Mouse (Mus musculus): ENCODE results near the gene Cage1.

The Cage1 gene

DNA sequence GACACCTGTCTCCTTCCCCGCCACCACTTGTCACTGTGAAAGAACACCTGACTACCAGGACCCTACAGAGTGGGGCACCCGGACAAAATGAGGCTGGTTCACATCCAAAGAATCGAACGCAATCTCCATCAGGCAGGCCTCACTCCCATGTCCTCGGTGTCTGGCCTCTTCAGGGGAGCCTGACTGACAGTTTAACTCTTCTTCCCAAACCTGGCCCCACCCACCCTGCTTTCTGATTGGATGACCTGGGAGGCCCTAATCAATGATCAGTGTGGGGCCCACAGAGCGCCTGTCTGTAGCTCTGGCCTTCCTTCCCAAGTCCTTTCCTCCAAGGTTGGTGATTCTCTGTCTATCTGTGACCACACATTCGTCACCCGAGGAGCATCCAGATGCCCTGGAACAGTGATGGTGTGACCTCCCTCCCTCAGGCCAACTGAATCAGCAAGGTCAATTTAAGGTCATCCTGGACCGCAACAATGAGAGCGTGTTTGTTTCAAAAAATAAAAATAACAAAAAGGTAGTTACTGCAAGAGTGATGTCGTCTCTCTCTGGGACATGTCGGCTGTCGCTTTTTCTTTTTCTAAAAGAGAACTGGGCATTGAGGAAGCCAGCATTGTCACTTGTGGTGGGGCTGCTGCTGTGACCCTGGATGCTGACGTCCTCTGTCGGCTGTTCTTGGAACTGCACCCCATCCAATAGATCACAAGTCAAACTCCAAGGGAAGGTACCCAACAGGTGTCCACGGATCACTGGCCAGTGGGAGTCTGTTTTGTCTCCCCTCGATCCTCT, 71.5 kb downstream of the Cage1 start:
- DNase-seq (ENCODE audit: low spot score), result peak; percentile 93

DNA sequence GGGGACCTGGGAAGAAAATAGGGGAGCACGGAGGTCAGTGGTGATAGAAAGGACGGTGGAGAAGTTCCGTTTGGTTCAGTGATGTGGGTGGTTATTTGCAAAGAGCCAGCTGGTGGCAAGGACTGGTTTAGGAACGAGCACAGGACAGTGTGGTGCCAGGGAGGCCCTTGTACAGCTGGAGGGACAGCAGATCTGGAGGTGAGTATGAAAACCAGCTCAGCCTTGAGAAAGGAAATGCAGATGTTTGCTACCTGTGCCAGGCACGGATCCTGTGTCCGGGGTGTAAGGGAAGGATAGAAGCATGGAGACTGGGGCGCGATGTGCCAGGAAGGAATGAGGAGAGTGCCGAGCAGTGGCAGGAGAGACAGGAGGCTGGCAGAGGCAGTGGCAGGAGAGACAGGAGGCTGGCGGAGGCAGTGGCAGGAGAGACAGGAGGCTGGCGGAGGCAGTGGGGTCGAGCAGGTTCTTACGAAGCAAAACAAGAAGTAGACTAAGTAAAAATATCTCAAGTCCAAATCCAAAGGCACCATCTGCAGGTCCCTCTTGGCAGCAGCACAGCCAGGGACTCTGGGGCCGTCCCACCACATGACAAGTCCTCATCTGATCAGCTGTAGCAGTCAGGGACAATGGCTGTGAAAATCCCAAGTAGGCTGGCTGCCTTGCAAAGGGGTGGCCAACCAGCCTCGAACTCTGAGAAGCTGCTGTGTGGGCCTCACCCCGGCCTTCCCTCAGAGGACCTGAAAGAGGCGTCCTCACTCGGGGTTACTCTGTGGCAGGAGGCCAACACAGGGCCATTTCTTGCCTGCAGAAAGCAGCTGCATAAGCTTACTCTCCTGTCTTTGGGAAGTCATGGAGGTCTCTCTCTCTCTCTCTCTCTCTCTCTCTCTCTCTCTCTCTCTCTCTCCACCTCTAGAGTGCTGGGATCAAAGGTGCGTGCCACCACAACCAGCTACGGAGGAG, 72.5 kb downstream of the Cage1 start:
- DNase-seq (ENCODE audit: low spot score), result peak; percentile 34

DNA sequence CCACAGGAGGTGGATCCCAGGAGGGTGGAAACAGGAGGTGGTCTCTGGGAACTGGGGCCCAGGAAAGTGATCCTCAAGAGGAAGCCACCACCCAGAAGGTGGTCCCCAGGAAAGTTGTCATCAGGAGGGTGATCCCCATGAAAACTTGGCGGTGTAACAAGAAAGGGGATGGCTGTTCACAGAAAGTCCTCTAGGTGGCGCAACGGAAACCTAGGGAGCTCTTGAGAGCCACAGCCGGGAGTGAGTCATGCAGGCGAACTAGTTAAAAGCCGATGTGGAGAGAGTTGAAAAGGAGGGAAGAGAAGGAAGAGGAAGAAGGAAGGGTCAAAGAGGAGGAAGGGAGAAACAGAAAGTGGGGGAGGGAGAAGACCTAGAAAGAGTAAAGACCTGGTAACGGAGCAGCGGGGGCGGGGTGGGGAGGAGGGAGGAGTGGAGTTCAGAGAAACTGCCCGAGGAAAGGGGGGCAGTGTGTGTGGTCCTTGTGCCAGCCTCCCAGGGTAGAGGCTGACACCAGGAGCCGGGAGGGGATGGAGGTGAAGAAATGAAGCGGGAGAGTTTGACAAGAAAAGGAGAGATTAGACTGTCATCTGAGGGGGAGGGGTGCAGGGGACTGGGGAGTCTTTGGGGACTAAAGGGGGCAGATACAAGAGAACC, 73.4 kb downstream of the Cage1 start:
- DNase-seq (ENCODE audit: low spot score), result peak; percentile 90

DNA sequence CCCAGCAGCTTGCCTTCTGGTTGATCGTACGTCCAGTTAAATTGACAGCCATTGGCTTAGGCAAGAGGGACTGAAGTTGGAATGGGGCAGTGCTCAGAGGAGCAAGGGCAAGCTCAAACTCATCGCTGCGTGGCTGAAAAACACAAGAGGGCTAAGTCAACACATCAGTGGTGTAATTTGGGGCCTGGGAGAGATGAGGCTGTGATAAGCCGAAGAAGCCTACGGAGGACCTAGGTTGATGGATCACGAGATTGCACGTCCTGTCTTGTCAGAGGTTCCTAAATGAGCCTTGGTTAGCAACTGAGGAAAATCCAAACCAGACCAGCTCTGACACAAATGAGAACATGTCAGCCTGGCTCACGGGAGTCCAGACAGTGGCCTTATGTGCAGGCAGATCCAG, 74.3 kb downstream of the Cage1 start:
- no peak for DNase-seq (ENCODE audit: low spot score)

DNA sequence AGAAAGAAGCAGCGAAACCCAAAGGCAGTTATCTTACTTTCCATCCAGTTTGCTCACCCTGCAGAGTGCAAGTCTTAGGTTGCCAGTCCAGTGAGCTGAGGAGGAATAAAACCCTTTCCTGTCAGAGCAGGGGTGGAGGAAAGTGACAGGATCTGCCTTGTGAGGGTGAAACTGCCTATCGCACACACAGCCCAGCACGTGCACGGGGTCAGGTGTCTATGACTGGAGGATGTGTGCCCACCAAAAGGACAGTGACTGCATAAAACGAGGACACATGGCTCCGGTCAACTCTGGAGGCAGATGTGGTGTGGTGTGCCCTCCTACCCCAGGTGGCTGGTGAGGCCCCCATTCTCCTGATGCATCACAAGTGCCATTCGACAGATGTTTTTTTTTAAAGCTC, 76.9 kb downstream of the Cage1 start:
- DNase-seq (ENCODE audit: low spot score), result no peak

DNA sequence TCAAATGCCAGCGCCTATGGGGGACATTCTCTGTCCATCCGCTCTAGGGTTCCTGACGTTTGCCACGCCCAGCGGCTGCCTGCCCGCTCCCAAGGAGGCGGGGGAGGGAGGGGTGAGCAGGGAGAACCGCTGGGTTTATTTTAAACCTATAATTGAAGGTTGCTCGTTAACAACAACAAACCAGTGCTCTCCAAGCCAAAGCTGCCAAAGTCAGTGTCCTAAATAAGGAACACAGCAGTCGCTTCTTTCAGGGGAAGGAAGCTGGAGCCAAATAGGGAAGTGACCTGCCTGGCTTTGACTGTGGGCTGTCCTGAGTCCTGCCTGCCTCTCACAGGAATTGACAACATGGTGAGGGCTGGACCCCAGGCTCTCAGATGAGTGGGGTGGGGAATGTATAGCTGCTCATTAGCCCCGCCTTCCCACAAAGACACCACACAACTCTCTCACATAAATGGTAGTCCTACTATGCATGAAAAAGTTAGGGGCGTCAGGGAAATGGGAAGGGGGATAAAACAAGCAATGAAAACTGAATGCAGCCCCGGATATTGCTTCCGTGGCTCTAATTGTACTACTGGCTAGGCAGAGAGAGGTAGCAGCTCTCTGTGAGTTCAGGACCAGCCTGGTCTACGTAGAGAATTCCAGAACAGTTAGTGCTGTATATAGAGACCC, 77.5 kb downstream of the Cage1 start:
- DNase-seq (ENCODE audit: low spot score), result no peak

DNA sequence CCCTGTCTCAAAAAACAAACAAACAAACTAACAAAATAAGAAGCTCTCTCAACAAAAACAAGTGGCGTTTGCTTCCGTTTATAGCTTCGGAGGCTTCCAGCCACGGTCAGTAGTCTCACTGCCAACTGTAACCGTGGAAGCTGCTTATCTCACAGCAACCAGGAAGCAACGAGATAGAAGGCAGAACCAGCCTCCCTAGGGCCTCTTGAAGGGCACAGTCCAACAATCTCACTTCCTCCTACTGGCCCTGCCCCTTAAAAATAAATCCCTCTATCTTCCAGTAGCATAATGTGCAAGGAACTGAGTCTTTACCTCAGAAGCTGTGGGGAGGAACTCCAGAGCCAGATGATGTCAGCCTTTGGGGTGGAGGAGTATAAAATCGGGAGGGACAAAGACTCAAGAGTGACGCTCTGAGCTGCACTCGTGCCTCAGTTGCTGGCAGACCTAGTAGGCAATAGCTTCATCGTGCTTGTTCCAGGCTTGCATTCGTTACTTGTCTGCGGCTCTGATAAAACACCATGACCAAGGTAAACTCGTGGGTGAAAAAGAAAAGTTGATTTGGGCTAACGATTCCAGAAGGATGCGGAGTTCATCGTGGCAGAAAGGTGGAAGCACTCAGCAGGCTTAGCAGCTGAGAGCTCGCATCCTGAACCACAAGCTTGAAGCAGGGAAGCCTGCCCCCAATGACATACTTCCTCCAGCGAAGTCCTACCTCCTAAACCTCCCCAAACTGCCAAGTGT, 78.2 kb downstream of the Cage1 start:
- peak; percentile 68 for DNase-seq (ENCODE audit: low spot score)
